Mouse (Mus musculus) thymus, adult 2 months (tissue): ENCODE data around the gene Srpx. TPM values are rescaled to one million over a fixed set of nuclear protein-coding genes. Genes with fewer than 3 reads are reported as not detected.

ENCODE experiments used
- DNase-seq: peaks from one replicate; pipeline ENCODE4 v3.0.0; 2021
- H3K27ac ChIP-seq: fragments of 200-500 bp; 2 replicates; pipeline ENCODE4 v1.5.1; 2012; ENCODE audit warnings: low read length, control low read depth; ENCODE audit not compliant: control insufficient read depth, insufficient read depth
- H3K27me3 ChIP-seq: fragments of 200-500 bp; 2 replicates; pipeline ENCODE4 v1.6.1; 2012; ENCODE audit warnings: mild to moderate bottlenecking, low read length, moderate library complexity, mixed read lengths; ENCODE audit not compliant: control insufficient read depth, insufficient read depth
- H3K36me3 ChIP-seq: fragments of 200-500 bp; 2 replicates; pipeline ENCODE4 v1.6.1; 2012; ENCODE audit warnings: mild to moderate bottlenecking, low read length, moderate library complexity; ENCODE audit not compliant: control insufficient read depth, insufficient read depth
- H3K4me1 ChIP-seq: fragments of 200-500 bp; replicated peaks from 2 replicates; pipeline ENCODE4 v1.6.1; 2012; ENCODE audit warnings: low read length; ENCODE audit not compliant: control insufficient read depth, insufficient read depth
- H3K4me3 ChIP-seq: fragments of 200-500 bp; 2 replicates; pipeline ENCODE4 v1.5.1; 2012; ENCODE audit warnings: mild to moderate bottlenecking, low read length, control low read depth, moderate library complexity; ENCODE audit not compliant: control insufficient read depth, insufficient read depth
- CTCF ChIP-seq: fragments of 200-500 bp; IDR thresholded peaks from 2 replicates; pipeline ENCODE4 v1.5.1; 2012; ENCODE audit warnings: mild to moderate bottlenecking, control low read depth, low read length, moderate library complexity, borderline replicate concordance; ENCODE audit not compliant: control insufficient read depth, poor library complexity, insufficient read depth; ENCODE audit errors: extremely low read depth
- POLR2A ChIP-seq: fragments of 200-500 bp; IDR thresholded peaks from 2 replicates; pipeline ENCODE4 v1.6.1; 2012; ENCODE audit warnings: mild to moderate bottlenecking, low read length, control low read depth, moderate library complexity; ENCODE audit not compliant: control insufficient read depth, poor library complexity, insufficient read depth; ENCODE audit errors: extremely low read depth
- WGBS: fragments of 180-500 bp; shearing (Covaris S2); methylation state at CpG from one replicate; pipeline ENCODE4 v1.1.7; 2018; 5-methylcytosine and 5-hydroxymethylcytosine counted together
- polyA plus RNA-seq: library from polyadenylated mRNA; depleted of rRNA; stranded (reverse); fragments of >200 nt; gene quantifications from 2 replicates; pipeline ENCODE4 v1.2.3, GENCODE M21; 2012

Gene Srpx
- polyA plus RNA-seq, 1 experiment = 2.3 TPM

GRCm38 (mm10) chrX:10095797-10096196, 21.7 kb downstream of the Srpx start:
- Histone ChIP-seq H3K27me3 (no peaks in the 10 kb centered on the region), H3K36me3 (no peaks in the 10 kb centered on the region), H3K4me3 (no peak overlapping the region), H3K4me1 (no peaks in the 10 kb centered on the region), H3K27ac (no peak overlapping the region)
- TF ChIP-seq POLR2A = no peak
- no peak for TF ChIP-seq CTCF
- WGBS = 83% methylated on average over 3 of the region's 3 CpGs
- DNase-seq = no peak

DNA sequence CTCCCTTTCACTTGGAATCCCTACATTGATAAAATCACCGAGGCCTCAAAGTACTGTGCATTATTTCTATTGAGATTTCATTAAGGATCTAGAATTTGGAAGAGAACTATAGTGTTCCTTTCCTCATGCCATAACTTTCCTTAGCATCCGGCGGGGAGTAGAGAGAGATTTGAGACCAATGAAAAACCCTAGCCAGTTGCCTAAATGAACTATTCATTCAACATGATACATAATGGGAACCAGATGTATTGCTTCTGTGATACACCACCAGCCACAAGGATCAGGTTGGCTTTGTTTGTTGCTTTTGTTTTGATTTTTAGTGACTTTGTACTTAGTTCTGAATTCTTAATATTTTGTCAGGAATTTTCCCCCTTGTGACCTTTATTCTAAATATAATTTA, 37.1 kb downstream of the Srpx start:
- Histone ChIP-seq H3K27me3 (no peaks in the 10 kb centered on the region), H3K27ac (no peak overlapping the region), H3K4me3 (no peak overlapping the region), H3K4me1 (no peaks in the 10 kb centered on the region), H3K36me3 (no peaks in the 10 kb centered on the region)
- DNase-seq = no peak
- TF ChIP-seq CTCF (no peak), POLR2A (no peak)
- 85% methylated on average over 3 of the region's 3 CpGs for WGBS

DNA sequence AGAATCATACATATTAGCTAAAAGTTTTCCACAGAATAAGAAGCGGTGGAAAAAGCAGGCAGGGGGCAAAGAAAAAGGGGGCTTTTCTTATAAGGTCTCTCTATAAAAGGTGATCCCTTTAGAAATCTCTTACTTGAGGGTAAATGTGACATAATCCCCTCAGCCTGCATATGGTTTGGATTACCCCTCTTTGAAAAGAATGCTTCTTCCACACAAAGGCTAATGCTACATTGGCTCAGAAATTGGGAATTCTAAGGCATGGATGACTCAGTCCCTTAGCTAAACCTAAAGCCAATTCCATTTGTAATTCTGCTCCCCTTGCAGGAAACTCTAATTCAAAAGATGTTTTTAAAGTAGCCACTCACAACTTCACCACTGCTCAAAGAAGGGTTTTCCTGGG, 37.5 kb downstream of the Srpx start:
- H3K4me1 ChIP-seq = no peaks in the 10 kb centered on the region
- WGBS = 94% methylated on average over 1 of the region's 1 CpGs
- no peak for DNase-seq
- no peak overlapping the region for H3K27ac ChIP-seq
- no peak overlapping the region for H3K4me3 ChIP-seq
- no peak for TF ChIP-seq POLR2A
- no peak for TF ChIP-seq CTCF
- H3K27me3 ChIP-seq = no peaks in the 10 kb centered on the region
- H3K36me3 ChIP-seq = no peaks in the 10 kb centered on the region

DNA sequence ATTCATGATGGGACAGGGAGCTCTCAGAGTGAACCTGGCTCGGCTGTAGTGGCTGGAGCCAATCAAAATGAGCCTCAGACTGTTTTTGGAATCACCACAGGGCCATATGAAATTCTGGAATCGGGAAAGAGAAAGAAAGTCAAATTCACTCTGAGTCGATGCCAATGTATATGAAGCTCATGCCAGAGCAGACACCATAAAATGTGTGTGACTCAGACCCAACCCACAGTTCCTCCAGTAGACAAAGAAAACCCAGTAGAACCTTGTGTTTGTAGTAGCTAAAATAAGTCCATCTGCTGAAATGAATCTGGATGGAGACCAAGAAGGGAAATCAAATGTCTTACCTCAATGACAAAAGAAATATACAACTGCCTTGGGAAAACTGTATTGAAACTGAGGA, 43.5 kb downstream of the Srpx start:
- H3K4me3 ChIP-seq = no peak overlapping the region
- H3K27ac ChIP-seq = no peak overlapping the region
- H3K36me3 ChIP-seq = no peaks in the 10 kb centered on the region
- H3K27me3 ChIP-seq = no peaks in the 10 kb centered on the region
- 87% methylated on average over 3 of the region's 3 CpGs for WGBS
- no peak for DNase-seq
- H3K4me1 ChIP-seq = no peaks in the 10 kb centered on the region
- TF ChIP-seq CTCF = no peak
- TF ChIP-seq POLR2A = no peak

DNA sequence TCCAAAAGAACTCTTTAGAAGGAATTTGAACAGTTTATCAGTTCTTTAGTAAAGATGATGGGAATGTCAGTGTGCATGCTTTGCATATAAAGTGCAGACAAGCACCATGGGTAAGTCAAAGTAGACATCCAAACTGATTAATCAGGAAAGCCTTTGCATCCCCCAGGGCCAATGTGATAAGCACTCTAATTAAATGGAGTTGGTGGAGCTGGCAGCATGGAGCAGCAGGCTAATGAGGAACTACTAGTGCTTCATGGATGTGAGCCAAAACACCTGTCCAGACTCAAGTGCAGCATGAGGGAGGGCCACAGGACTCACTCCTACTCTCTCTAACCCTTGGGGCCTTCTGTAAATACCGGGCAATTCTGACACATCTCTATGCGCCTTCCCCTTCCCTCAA, 46.0 kb downstream of the Srpx start:
- Histone ChIP-seq H3K4me3 (no peak overlapping the region), H3K27me3 (no peaks in the 10 kb centered on the region), H3K36me3 (no peaks in the 10 kb centered on the region), H3K4me1 (no peaks in the 10 kb centered on the region), H3K27ac (no peak overlapping the region)
- 76% methylated on average over 2 of the region's 2 CpGs for WGBS
- DNase-seq = no peak
- no peak for TF ChIP-seq CTCF
- no peak for TF ChIP-seq POLR2A

- WGBS = 34% methylated on average over 6 of the region's 6 CpGs
- Histone ChIP-seq H3K27ac (no peak overlapping the region), H3K36me3 (no peaks in the 10 kb centered on the region), H3K27me3 (no peaks in the 10 kb centered on the region), H3K4me1 (no peaks in the 10 kb centered on the region), H3K4me3 (no peak overlapping the region)
- DNase-seq = no peak
- TF ChIP-seq CTCF = no peak
- no peak for TF ChIP-seq POLR2A
Measured at GRCm38 (mm10) chrX:10070689-10071088, 46.8 kb downstream of the Srpx start.

DNA sequence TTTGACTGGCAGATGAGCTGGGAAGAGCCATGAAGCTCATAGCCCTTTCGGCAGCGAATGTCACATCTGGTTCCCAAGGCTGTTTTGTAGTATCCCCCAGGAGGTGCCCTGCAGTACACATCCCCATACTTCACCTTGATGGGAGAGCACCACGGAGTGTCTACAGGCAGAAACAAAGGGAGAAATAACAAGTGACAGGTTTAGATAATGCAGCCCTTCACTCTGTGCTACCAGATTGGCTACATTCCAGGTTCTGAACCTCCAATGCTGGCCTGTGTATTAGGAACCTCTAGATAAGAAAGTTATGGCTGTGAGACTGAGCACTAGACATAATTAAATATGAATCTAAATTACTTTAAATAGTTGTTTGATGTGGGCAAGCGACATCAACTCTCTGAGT, 48.1 kb downstream of the Srpx start:
- no peaks in the 10 kb centered on the region for H3K36me3 ChIP-seq
- H3K4me1 ChIP-seq = no peaks in the 10 kb centered on the region
- WGBS = 83% methylated on average over 4 of the region's 4 CpGs
- no peak for DNase-seq
- TF ChIP-seq CTCF (no peak), POLR2A (no peak)
- H3K4me3 ChIP-seq = no peak overlapping the region
- no peaks in the 10 kb centered on the region for H3K27me3 ChIP-seq
- H3K27ac ChIP-seq = no peak overlapping the region
